Mouse (Mus musculus) embryo, embryonic 10 days (tissue): Measurements from ENCODE around the gene Fer.

ENCODE experiments used
- DNase-seq: peaks from one replicate; pipeline ENCODE4 v3.0.0-alpha.2; 2015; ENCODE audit warnings: low spot score

Gene Fer

DNA sequence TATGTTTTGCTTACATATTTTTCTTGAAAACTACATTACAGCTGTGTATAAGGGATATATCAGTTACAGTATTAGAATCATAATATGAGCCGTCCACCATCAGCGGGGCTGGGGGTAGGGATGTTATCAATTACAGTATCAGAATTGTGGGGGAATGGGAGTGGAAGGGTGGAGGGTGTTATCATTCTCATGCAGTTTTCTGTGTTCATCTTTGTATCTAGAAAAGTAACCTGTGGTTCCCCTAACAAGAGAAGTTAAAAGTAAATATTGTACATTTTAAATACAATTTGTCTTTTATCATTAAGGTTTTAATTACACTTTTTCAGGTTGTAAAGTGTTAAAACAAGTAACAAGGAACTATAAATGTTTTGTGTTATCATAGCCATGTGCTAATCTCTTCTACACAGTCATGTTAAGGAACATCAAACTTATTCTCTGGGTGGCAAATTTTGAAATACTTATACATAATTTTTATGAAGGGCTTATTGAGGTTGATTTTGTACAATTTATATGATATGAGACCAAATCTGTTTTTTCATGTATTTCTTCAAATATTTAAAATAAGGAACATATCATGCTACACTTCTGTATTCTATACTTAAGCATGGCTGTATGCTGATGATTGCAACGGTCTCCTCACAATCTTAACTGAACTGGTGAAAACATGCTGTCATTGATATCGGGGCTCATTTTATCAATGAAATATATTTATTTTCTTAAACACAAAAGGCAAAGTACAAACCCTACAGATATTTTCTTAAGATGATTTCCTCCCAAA is 116.1 kb downstream of the Fer start:
- DNase-seq: no peak

DNA sequence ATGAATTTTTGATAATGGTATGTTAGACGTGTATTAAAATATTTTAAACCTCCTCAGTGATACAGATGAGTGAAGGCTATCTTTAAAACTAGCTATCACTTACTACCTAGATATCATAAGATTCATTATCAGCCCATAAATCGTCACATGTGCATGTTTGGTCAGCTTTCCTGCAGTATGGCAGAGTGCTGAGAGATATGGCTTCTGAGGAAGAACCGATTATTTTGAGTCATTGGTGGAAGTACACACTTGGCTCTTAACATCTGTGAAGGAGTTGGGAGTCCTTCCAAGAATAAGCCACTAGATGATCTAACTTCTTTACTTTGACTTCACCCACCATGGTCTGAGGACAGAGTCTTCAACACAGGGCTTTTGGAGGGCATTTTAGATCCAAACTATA is 117.3 kb downstream of the Fer start:
- no peak for DNase-seq

DNA sequence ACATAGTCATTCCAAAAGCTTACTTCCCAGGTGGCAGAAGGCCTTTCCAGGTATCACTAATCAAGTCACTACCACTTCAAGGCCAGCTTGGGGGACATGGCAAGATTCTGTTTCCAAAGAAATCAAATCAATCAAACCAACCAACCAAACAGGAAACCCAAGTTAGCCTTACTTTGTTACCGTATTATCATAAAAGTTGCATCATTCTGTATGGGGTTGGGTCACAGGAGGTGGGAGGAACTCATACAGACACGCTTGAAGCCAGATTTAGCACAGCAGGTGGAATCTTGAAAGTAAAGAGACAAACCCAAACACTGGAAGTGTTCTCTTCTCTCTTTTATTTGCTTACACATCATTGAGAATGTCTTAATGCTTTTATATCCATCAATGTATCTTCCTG is 125.8 kb downstream of the Fer start:
- DNase-seq: no peak

DNA sequence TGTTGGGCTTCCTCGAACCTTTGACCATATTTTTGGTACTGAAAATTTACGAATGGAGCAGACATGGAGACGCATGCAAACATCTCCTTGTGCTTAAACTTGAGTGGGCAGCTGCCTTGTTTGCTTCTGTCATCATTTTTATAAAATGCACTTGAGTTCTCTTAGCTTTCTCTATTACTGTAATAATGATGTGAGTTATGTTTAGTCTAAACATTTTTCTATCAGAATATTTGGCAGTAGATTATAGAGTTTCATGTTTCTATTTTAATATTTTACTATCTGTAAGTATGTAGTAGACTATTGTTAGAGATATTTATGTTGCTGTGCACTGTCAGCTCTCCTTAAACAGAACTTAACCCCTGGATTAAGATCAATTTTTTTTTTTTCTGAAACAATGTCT is 128.3 kb downstream of the Fer start:
- no peak for DNase-seq

DNA sequence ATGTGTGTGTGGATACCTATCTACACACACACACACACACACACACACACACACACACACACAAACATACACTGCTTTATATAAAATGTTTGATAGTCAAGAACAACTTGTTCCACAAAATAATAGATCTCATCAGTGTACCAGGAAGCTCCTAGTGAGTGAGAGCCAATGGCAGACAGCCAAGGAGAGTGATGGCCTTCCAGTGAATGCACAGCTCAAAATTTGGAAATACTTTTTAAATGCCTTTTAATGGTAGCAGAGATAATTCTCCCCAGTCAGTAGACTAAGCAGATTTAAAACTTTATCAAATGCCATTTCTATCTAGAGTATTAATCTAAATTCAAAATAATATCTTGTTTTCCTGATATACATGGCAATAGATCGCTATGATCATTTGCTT is 133.1 kb downstream of the Fer start:
- DNase-seq: no peak

DNA sequence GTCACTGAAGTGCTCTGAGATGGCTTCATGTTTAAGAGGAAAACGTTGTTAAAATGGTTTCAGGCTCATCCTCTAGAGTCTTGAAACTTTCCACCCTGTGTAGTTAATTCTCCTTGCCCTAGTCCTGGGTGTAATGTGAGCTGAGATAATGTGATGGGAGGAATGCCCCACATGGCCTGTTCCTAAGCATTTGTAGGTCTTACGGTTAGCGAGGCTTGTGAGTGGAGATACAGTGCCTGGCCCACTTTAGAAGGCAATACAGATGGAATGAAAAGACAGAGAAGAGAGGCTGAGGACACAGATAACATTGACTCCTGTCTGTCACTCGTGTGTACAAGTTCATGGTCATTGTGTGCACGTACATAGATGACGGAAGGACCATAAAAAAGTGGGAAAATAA is 134.8 kb downstream of the Fer start:
- DNase-seq: no peak

DNA sequence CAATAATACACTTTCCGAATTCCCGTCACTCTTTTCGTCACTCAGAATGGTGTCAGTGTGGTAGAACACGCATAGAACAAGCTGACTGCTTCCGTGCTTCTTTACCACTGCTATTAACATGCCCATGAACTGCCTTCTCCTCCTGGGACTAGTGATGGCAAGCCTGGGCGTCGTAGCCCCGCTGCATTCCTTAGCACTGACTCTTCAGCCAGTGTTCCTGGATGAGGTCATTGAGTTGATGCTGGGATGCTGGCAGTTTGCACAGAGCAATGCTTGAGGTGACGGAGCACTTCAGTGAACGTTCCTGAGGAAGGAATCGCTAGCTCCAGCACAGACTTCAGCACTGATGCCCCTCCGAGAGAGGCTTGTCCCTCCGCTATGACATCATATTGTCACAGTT is 140.6 kb downstream of the Fer start:
- DNase-seq: peak; percentile 48

DNA sequence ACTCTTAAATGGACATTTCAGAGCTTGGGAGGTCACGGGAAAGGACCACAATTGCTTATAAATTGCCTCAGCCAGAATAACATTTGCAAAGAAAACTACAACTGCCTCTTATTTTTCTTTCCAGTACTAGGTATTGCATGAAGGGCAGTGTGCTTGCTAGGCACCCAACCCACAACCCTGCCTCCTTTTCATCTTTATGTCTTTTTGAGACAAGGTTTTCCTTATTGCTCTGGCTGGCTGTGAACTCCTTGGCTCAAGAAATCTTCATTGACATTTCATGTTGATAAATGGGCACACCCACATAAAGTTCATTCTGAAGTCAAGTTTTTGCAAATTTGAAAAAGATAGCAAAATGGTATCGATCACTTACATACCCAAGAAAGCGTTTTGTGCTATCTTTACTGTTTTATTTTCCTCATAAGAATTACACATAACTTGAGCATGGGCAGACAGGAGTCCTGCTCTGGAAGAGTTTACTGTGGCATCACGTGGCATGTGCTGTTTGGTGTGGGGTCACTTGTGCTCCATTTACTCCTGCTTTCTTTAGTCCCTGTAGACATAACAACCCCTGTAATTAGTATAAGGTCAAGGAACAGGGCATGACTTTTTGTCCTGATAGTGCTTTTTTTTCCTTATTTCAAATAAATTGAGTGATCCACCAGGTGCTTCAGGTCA is 142.8 kb downstream of the Fer start:
- no peak for DNase-seq

DNA sequence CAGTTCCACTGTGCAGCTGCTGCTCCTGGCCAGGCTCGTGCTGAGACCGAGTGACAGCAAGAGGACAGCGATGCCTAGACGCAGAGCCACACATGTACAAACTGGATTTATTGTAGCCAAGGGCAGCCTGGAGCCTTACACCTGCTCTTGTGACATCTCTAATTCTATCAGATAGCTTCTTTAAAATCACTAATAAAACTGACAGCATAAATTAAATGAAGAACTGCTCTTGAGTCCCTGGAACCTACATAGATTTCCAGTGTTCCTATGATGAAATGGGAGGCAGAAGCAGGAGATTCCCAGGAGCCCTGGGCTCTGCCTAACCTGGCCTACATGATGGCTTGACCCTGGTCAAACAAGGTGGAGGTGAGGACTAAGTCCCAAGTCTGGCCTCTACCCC is 153.7 kb downstream of the Fer start:
- DNase-seq: no peak

DNA sequence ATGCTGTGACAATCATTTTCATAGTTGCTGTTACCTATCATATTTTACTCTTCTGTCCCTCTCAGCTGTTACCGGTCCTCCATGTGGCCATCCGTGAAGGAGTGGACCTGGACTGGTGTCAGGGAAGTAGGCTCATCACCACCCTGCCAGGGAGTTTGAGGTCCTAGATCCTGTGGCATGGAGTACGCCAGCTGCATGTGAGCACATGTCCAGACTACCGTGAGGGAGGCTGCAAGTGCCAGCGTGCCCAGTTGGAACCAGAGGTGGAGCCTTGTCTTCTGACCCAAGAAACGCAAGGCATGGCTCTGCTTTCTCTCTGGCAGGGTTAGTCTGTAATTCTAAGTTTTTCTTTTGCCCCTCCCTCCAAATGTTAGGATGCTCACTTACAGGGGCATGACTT is 155.4 kb downstream of the Fer start:
- no peak for DNase-seq

DNA sequence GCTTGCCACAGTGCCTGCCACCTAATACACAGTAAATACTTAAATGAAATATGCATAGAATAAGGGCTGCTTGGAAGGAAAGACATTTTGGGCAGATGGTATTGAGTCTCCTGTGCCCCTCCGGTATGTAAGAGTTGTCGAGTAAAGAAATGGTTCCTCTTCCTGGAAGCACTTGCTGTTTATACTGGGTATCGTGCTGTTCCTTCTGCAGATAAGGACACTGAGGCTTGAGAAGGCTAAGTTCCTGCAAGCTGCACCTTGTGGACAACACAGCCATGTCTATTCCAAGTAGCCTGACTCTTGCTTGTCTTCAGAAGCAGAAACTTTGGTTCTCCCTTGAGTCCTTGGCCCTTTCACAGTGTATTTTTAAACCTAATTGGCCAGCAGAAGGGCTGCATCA is 156.0 kb downstream of the Fer start:
- DNase-seq: no peak

DNA sequence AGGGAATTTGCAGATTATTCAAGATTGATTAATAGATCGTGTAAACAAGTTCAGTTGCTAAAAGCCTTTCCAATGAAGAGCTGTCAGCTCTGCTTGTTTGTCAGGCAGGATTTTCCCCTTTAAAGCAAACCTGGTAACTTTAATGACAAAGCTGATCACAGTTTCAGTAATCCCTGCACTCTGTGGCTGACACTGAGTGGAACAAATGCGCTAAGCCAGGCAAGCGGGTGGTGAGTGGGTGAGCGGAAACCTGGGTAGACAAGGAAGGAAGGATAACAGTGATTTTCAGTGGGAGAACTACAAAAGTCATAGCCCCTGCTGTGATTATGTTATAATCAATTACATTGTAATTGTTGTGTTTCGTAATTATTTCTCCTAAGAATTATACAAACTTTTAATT is 156.8 kb downstream of the Fer start:
- no peak for DNase-seq

DNA sequence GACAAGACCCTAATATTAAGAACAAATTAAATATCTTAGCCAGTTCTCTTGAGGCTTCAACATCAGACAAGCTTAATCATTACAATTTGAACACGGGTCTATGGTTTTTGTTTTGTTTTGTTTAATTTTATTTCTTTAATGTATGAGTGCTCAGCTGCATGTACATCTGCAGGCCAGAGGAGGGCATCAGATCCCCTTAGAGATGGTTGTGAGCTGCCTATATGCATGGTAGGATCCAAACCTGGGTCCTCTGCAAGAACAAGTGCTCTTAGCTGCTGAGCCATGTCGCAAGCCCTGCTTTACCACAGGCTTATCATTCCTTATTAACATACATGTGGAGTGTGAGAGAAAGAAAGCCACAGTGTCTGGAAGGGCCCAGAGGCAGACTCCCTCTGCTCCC is 163.6 kb downstream of the Fer start:
- DNase-seq: peak; percentile 16

DNA sequence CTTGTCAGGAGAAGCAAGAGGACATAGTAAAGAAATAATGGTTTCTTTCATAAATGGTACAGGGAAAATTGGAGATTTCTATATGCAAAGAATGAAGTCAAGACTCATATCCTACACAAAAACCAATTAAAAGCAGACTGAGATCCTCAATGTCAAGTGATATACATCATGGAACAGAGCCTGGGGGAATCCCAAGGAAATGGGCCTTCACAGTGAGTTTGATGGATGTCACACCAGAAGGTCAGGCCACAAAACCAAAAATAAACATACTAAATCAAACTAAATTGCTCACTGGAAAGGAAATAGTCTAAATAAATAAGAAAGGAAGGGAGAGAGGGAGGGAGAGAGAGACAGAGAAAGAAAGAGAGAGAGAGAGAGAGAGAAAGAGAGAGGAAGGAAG is 178.9 kb downstream of the Fer start:
- no peak for DNase-seq

DNA sequence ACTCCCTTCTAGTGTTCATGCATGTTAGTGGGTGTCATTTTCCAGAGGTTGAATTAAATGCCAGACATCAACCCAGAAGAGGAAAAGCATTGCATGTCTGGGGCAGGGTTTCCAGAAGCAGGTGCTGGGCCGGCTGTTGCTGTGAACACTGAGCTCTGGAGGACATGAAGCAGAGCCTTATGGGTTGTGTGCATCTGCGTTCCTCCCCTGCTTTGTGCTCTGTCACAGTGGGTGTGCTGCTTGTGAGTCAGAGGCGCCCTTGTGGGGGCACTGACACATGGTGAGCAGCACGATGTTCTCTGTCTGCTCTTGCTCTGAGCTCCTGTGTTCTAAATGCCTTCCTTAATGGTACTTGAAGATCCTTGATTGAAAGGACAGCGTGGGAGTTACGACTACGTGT is 182.5 kb downstream of the Fer start:
- no peak for DNase-seq

DNA sequence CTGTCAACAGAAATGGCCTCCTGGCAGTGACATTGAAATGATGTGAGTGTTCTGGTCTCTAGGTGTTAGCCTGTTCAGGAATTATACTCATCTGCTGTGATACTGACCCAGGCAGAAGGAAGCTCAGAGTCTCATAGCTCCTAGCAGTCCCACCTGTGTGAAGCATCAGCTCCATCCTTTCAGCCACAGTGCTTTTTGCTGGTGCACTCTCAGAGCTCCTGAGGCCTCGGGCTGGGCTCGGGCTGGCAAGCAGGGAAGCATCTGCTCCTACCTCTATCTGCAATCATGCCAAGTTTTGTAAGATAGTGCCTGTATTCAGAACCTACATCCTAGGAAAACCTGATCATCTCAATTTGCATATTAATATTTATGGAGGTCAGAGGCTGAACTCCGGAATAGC is 183.7 kb downstream of the Fer start:
- DNase-seq: no peak

DNA sequence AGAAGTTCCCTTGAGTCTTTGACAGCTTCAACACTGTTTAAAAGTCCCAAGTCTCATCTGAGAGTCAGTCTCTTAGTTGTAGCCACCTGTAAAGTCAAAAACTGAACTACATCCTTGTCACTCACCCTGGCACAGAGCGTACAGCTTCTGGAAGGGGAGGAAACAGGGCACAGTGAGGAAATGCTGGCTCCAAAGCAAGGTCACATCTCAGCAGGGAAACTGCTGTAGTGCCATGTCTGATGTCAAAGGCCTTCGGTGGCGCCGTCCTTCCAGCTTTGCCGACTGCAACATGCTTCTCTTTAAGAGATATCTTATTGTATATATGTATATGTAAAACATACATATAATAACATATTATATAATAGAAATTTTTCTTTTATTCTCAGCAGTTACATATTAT is 188.0 kb downstream of the Fer start:
- DNase-seq: no peak

DNA sequence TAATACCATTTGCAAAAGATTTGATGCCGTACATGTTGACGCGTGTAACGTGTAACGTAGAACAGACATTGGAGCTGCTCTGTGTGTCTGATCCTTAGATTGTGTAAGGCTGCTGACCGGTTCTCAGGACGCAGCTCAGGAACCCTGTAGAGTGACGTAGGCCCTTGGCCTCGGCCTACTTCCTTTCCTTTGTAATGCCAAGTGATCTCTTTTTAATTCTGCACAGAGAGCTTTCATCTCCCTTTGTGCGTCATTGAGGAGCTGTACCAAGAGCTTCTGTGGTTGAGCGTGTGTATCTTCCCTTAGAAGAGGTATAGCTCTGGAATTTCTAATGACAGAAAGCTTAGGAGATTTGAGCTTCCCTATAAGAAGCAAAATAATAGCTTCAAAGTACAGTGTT is 190.8 kb downstream of the Fer start:
- DNase-seq: no peak

DNA sequence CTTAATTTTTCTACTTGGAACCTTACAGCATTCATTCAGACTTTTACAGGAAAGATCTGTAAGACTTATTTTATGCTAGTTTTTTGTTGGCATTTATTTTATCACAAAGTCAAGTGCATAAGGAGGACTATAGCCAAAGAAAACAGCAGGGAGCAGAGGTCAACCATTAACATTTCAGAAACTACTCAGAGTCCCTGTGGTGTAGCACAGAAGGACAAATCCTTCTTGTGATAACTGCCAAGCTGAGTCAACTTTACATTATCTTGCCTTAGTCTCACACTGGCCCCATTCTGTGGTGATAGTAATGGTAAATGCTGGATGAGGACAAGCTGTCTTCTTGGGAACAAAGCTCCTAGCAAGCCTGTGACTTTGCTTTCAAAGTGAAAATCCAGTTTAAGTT is 197.7 kb downstream of the Fer start:
- no peak for DNase-seq

DNA sequence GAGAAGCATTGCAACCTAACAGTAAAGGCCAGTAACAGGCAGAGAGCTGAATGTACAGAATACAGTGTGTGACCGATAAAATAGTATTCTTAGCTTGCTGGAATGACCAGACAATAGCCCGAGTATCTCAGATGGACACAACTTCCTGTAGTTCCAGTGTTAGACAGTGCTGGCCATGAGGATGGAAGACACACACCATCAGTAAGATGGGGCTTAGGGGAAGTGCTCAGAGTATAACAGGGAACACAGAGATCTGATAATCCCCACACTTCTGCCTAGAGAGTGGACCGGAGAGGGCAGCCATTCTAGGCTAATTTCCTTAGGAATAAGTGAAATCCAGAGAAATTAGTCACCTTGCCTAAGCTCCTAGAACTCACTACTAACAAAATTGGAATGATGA is 202.4 kb downstream of the Fer start:
- DNase-seq: no peak

DNA sequence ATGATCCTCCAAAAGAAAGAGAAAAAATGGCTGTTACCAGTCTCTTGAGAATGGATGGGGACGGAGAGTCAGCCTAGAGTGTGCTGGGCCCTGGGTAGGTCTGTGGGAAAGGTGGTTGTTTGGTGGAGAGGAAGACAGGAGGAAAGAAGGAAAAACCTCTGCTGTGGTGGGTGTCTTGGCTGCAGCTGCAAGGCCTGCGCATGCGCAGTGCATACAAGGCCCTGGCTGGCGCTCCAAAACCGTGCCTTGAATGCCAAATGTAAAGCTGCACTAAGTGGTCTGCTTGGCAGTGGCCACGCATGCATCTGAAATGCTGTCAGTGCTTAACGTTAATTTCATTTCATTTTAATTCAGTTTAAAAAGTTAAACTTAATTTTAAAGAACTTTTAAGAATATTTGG is 214.5 kb downstream of the Fer start:
- DNase-seq: no peak

DNA sequence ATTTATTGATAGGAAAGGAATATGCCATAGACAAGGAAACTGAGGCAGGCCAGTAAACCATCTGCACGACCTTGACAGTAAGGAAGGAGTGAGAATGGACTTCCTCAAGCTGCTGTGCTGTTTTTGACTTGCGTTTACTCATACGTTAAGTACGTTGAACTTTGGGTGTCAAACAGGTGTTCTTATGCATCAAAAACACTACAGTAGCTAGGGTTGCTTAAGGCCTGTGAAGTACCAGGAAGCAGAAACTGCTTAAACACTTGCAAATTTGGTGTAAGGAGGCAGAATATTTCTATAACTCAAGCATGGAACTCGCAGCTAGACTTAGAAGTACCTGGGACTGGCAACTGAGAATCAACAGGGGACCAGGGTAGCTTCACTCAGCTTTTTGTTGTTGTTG is 221.9 kb downstream of the Fer start:
- DNase-seq: no peak

DNA sequence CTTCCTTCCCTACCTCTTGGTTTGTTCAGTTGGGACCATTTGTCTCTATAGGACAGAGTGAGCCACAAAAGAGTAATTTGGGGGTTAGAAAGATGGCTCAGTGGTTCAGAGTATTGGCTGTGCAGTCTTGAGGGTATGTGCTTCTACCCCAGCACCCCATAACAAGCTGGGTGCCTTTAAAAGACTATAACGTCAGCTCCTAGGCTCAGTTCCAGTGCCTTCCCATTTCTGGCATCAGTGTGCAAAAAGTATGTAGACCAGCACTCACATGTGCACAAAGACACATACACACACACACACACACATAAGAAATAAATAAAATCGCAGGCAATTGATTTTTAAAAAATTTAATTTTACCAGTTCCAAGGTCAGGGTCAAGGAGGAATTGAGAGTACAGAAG is 222.6 kb downstream of the Fer start:
- DNase-seq: no peak
